Mouse (Mus musculus): Measurements from ENCODE around the gene Large1.
A peak's percentile ranks its signal among the peaks of the same experiment; 100 is the strongest.
"Not testable (repeated sequence)": the region's sequence is repeated elsewhere in the genome, so short reads cannot be mapped to it uniquely, and the experiment has no call there.

The Large1 gene

DNA sequence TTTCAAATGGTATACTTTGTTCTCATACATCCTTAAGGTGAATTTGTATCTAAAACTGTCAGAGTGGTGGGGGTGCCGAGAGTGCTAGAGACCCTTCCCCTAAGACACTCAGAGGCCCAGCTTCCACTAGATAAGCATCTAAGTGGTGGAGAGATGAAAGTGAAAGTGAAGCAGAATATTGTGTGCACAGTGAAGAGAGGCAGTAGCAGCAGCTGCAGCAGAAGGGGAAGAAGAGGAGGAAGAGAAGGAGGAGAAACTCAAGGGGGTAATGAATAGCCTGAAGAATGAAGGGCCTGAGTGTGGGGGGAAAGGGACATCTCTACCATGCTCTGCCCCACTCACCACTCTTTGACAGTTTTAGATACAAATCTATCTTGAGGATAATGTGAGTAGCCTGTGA lies 191.8 kb downstream of the Large1 start:
- DNase-seq = no peak

GRCm38 (mm10) chr8:73160945-73161344 lies 192.4 kb downstream of the Large1 start:
- no peak for DNase-seq

DNA sequence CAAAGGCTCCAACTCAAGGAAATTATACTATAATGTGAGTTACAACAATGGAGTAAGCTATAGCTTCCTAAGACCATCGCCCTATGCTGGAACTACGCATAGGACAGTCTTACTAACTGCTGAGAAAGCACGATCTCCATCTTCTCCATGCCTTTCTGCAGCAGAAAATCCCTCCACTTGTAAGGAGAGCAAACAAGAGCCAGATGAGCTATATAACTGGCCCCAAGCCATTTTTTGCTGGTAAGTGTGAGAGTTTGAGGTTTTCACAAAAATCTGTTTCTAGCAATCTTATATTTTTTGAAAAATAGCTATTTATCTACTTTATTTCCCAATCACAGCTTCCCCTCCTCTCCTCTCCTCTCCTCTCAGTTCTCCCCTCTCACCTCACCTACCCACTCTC lies 206.1 kb downstream of the Large1 start:
- DNase-seq = no peak

- DNase-seq = no peak
Measured at GRCm38 (mm10) chr8:73142660-73143395, 210.5 kb downstream of the Large1 start.

GRCm38 (mm10) chr8:73135397-73135796 lies 217.9 kb downstream of the Large1 start:
- DNase-seq = no peak

- no peak for DNase-seq
Measured at GRCm38 (mm10) chr8:73132080-73132479, 221.3 kb downstream of the Large1 start.

DNA sequence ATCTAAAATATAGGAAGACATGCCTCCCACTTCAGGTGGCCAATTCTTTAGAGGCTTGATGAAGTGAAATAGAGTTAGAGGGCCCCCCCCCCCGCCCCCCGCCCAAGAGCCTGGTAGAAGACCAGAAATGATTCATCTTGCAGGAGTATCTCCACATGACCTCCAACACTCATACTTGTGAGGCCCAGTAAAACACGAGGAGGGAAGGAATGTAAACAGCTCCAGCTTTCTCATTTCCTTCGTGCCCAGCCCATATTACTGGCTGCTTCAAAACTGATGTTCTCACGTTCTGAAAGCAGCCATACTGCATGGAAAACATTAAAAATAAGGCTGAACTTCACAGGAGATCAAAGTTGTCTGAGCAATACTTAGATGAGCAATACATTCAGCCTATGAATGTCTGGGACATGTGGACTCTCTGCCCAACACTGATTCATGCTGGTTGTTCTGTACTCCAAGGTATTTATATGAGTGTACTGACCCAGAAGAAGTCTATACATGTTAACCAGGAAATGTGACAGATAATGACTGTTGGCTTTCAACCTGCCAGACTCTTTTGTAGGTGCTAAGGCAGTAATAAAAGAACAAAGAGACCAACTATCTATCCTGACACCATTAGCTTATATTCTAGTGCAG lies 229.4 kb downstream of the Large1 start:
- DNase-seq = no peak

- DNase-seq = no peak
Measured at GRCm38 (mm10) chr8:73112332-73112895, 240.9 kb downstream of the Large1 start.

- no peak for DNase-seq
Measured at GRCm38 (mm10) chr8:73104089-73104488, 249.3 kb downstream of the Large1 start.

DNA sequence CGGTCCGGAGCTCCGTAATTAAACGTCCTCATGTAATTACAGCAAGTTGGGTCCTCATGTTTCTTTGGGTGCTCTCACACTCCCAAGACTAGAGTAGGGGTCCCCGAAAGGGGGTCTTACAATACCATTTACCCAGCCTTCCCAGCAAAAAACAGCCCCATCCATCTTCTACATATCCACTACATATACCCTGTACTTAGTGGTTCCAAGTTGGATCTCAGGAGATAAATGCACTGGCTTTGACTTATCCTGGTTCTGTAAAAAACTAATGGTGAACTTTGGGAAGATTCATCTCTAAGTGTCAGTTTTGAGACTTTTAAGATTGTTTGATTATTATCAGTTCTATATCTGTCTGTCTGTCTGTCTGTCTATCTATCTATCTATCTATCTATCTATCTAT lies 252.3 kb downstream of the Large1 start:
- no peak for DNase-seq

DNA sequence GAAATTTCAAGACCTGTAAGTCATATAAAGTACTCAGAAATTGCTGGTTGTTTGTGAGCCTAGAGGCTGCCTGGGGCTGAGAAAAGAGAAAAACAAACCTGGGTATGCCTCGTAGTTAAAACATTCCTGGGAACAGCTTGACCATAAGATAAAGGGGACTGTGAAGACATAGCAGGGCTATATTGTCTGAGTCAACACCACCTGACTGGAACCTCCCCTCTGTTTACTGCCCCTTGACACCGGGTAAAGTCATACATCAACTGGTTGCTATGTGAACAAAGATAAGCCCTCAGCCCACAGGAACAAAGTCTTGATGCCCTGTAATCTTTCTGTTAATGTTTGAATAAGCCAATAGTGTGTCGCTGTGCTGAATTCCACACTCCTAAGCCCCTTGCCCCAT lies 252.7 kb downstream of the Large1 start:
- not testable (repeated sequence) for DNase-seq

DNA sequence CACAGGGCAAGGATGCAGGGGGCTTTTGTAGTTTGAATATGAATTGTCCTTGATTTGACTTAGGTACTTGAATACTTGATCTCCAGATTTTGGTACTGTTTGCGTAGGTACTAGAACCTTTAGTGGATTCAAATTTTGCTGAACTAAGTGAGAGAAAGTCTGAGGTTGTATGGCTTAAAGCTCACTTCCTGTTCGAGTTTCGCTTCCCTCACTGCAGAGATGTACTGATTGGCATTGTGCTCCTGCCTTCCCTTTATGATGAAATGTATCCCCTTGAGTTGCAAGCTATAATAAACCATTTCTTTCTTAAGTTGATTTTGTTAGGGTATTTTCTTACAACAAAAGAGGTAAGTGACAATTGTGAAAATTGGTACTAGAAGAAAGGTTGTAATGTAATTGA lies 253.8 kb downstream of the Large1 start:
- DNase-seq = no peak

- DNase-seq = no peak
Measured at GRCm38 (mm10) chr8:73096952-73097351, 256.4 kb downstream of the Large1 start.

DNA sequence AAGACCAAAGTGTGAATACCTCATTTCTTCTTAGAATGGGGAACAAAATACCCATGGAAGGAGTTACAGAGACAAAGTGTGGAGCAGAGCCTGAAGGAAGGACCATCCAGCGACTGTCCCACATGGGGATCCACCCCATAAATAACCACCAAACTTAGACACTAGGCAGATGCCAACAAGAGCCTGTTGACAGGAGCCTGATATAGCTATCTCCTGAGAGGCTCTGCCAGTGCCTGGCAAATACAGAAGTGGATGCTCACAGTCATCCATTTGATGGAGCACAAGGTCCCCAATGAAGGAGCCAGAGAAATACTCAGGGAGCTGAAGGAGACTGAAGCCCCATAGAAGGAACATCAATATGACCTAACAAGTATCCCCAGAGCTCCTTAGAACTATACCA lies 275.6 kb downstream of the Large1 start:
- not testable (repeated sequence) for DNase-seq

- no peak for DNase-seq
Measured at GRCm38 (mm10) chr8:73061410-73061809, 291.9 kb downstream of the Large1 start.

DNA sequence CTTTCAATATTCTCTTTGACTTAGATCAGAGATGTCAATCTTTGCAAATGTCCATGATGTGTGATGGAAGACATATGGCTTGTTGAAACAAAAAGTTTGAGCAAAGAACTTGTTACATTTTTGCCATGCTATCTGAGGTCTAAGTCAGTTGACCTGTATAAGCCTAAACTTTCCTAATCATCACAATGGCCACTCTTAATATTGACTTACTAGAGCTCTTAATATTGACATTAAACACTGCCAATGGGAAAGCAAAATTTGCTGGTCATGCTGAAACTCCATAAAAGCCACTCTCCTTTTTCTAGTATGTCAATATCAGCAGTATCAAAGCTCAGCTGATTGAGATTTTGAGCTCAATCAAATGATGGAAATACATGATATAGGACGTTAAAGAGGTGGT lies 298.6 kb downstream of the Large1 start:
- no peak for DNase-seq

- no peak for DNase-seq
Measured at GRCm38 (mm10) chr8:73053878-73054277, 299.5 kb downstream of the Large1 start.

DNA sequence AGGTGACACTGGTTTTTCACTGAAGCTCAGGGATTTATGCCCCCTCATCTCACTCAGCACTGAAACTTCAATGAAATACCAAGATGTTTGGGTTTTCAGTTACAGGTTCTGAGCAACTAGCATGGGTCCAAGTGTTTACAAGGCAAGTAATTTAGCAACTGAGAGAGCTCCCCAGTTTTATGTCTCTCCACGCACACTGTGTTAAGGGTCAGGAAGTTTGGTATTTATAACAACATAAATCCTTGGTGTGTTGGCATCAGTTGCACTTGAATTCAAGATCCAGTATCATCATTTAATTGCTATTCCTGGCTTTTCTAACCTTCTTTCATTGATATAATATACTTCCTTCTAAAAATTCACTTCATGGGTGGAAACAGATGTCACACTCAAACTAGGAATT lies 300.9 kb downstream of the Large1 start:
- no peak for DNase-seq

DNA sequence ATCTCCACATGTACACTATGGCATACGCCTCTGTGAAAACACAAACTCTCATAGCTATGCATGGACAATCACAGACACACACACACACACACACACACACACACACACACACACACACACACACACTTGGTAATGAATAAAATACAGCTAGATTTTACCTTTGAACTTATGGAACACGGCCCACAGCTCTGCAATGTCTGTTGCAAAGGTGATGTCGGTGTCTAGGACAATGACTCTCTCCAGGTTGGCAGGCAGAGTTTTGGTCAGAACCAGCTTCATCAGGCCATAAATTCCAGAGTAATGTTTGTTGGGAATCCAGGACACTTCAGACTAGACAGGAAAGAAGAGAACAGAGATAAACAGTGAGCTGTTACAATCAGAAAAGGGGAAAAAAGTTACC lies 305.2 kb downstream of the Large1 start:
- peak; percentile 8 for DNase-seq

DNA sequence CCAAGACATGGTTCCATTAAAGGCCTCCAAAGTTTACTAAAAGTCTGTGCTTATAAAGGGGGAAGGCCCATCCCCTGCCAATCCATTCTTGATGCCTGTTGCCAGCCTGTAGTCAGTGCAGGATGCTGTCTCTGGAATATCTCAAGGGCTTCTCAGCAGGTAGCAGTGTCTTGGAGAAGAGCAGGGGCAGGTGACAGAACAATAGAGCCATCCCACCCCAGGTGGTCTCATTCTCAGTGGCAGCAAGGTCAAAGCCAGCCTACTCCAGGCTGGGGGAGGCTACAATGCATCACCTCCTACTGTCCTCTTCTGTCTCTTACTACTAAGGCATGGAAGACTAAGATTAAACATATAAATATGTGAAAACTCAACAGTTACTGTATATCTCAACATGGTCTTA lies 323.6 kb downstream of the Large1 start:
- no peak for DNase-seq

GRCm38 (mm10) chr8:73018241-73018640 lies 335.1 kb downstream of the Large1 start:
- DNase-seq = no peak

GRCm38 (mm10) chr8:73017601-73018000 lies 335.7 kb downstream of the Large1 start:
- no peak for DNase-seq

GRCm38 (mm10) chr8:73016303-73016702 lies 337.0 kb downstream of the Large1 start:
- DNase-seq = no peak

DNA sequence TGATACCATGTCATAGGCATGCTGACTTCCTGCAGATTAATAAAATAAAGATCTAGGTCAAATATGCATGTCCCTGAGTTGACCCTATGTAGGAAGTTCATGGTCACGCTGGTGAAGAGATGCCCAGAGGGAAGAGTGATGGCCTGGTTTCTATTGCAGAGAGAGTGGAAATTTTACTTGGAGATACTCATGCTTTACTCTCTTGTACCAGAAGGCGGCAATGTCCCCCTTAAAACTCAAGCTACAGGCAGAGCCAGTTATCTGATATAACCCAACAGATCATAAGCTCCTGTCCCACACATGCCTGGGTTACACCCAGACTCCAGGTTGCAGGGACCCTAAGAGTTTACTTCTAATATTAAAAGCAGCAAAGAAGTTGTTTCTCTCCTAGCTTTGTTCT lies 345.9 kb downstream of the Large1 start:
- peak; percentile 9 for DNase-seq
